Mouse (Mus musculus) left cerebral cortex, adult 2 months (tissue): Measurements from ENCODE around the gene Gm44790. TPM values are rescaled to one million over a fixed set of nuclear protein-coding genes. Genes with fewer than 3 reads are reported as not detected.
"Not testable (repeated sequence)": the region's sequence is repeated elsewhere in the genome, so short reads cannot be mapped to it uniquely, and the experiment has no call there.

Experiments used
- DNase-seq, 2 experiments: peaks; one replicate each; pipeline ENCODE4 v3.0.0; 2021 to 2022; ENCODE audit warnings: low spot score in 2 of 2, mixed read lengths in 1 of 2; ENCODE audit errors: extremely low spot score in 1 of 2
- H3K27ac ChIP-seq: fragments of 200-600 bp; 2 replicates; pipeline ENCODE4 v1.8.1; 2022
- H3K4me3 ChIP-seq: fragments of 200-600 bp; 2 replicates; pipeline ENCODE4 v1.8.1; 2022
- CTCF ChIP-seq: fragments of 200-600 bp; IDR thresholded peaks from 2 replicates; pipeline ENCODE4 v1.8.1; 2022; ENCODE audit warnings: antibody characterized with exemption, mild to moderate bottlenecking, moderate library complexity
- intact Hi-C: fragments of 180-260 bp; cut with DNase I; formaldehyde crosslinking; loops from one replicate; pipeline ENCODE4 v1.15.1; 2025
- long read RNA-seq, 2 experiments: library from polyadenylated mRNA; stranded (forward); transcript quantifications; one replicate each; pipeline ENCODE4 v2.0.0; 2021; ENCODE audit warnings: borderline mapping rate in 2 of 2
- total RNA-seq, 2 experiments: library from RNA; stranded (reverse); gene quantifications; 2 replicates each; pipeline ENCODE4 v1.2.3; 2021

The Gm44790 gene
- total RNA-seq = not detected
- long read RNA-seq, experiment 1, partial matches to known transcripts = 0 of 4 reads
- long read RNA-seq, experiment 1, other reads (novel, unspliced or antisense) = 4 of 4 reads
- long read RNA-seq, experiment 2, partial matches to known transcripts = 0 of 3 reads
- long read RNA-seq, experiment 2, other reads (novel, unspliced or antisense) = 3 of 3 reads

GRCm38 (mm10) chr6:86426358-86426757, at the start of gene Gm44790:
Gene Gm44790, plus strand, starts transcription at chr6:86426658.
- TF ChIP-seq CTCF = no peak
- no peak for DNase-seq
- intact Hi-C loops = no loop called here

GRCm38 (mm10) chr6:86378341-86378740, 48.1 kb upstream of the Gm44790 start:
- DNase-seq = no peak
- intact Hi-C loops = no loop called here
- Histone ChIP-seq H3K27ac (no peak overlapping the region), H3K4me3 (no peak overlapping the region)
- TF ChIP-seq CTCF = no peak

More at GRCm38 (mm10) chr6:86426358-86426757, at the start of gene Gm44790:
- Histone ChIP-seq H3K27ac (no peak within 1 kb of the TSS), H3K4me3 (no peak within 1 kb of the TSS)

GRCm38 (mm10) chr6:86380112-86380511, 46.3 kb upstream of the Gm44790 start:
- intact Hi-C loops, H3K4me3 ChIP-seq, DNase-seq, H3K27ac ChIP-seq: not testable (repeated sequence)

- intact Hi-C loops = no loop called here
- DNase-seq = no peak
- Histone ChIP-seq H3K27ac (no peak overlapping the region), H3K4me3 (no peak overlapping the region)
- TF ChIP-seq CTCF = no peak
Observed at GRCm38 (mm10) chr6:86382551-86382950, 43.9 kb upstream of the Gm44790 start.

GRCm38 (mm10) chr6:86383370-86383769, 43.1 kb upstream of the Gm44790 start:
- no peak for DNase-seq
- TF ChIP-seq CTCF = no peak
- no peak overlapping the region for H3K4me3 ChIP-seq
- intact Hi-C loops = no loop called here
- H3K27ac ChIP-seq = no peak overlapping the region

GRCm38 (mm10) chr6:86384692-86385091, 41.8 kb upstream of the Gm44790 start:
- no peak for TF ChIP-seq CTCF
- no peak overlapping the region for H3K27ac ChIP-seq

GRCm38 (mm10) chr6:86385362-86386104, 40.9 kb upstream of the Gm44790 start:
- Histone ChIP-seq H3K4me3 (no peak overlapping the region), H3K27ac (no peak overlapping the region)
- TF ChIP-seq CTCF = no peak
- no peak for DNase-seq
- intact Hi-C loops = no loop called here

More at GRCm38 (mm10) chr6:86384692-86385091, 41.8 kb upstream of the Gm44790 start:
- H3K4me3 ChIP-seq = no peak overlapping the region
- DNase-seq = no peak
- intact Hi-C loops = no loop called here

- Histone ChIP-seq H3K4me3 (no peak overlapping the region), H3K27ac (no peak overlapping the region)
- intact Hi-C loops = no loop called here
- DNase-seq = no peak
- no peak for TF ChIP-seq CTCF
Observed at GRCm38 (mm10) chr6:86387313-86387712, 39.1 kb upstream of the Gm44790 start.

GRCm38 (mm10) chr6:86388461-86388860, 38.0 kb upstream of the Gm44790 start:
- H3K27ac ChIP-seq = no peak overlapping the region
- intact Hi-C loops = no loop called here
- DNase-seq = no peak
- H3K4me3 ChIP-seq = no peak overlapping the region
- no peak for TF ChIP-seq CTCF

- DNase-seq = no peak
- H3K27ac ChIP-seq = no peak overlapping the region
- H3K4me3 ChIP-seq = no peak overlapping the region
- intact Hi-C loops = no loop called here
- peak; percentile 38 for TF ChIP-seq CTCF
Observed at GRCm38 (mm10) chr6:86391326-86391725, 35.1 kb upstream of the Gm44790 start.

- H3K4me3 ChIP-seq = no peak overlapping the region
- TF ChIP-seq CTCF = peak; percentile 9; the same call in 1 of the 2 replicates
- intact Hi-C loops = no loop called here
- H3K27ac ChIP-seq = no peak overlapping the region
- DNase-seq = no peak
Observed at GRCm38 (mm10) chr6:86393187-86393586, 33.3 kb upstream of the Gm44790 start.

- DNase-seq = no peak
- no peak overlapping the region for H3K27ac ChIP-seq
- intact Hi-C loops = no loop called here
- no peak for TF ChIP-seq CTCF
- H3K4me3 ChIP-seq = no peak overlapping the region
Observed at GRCm38 (mm10) chr6:86394078-86394720, 32.3 kb upstream of the Gm44790 start.
